Mouse (Mus musculus) stomach, postnatal 0 days (tissue): ENCODE measurements around the gene Zbtb16.

Experiments used
- CTCF ChIP-seq: IDR thresholded peaks from 2 replicates; pipeline ENCODE4 v1.5.1; 2016; ENCODE audit warnings: antibody characterized with exemption, low read depth, mild to moderate bottlenecking, moderate library complexity
- EP300 ChIP-seq: optimal IDR thresholded peaks from 2 replicates; pipeline ENCODE3; 2016; ENCODE audit warnings: antibody characterized with exemption

DNA sequence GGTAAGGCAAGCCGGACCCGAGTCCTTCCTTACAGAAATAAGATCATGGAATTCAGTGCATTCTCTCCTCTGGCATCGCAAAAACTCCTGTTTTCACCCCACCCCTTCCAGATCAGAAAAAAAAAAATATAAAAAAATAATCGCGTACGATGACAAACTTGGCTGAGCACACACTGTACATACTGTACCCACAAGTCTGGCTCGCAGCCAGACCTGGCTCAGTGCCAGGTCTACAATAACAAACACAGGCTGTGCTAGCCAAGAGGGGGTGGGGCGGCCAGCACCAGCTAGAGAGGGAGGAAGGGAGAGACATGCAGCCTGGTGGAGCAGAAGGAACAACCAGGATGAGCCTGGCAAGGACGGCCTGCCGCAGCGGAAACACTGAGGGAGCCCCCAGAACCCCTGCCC is 95.9 kb downstream of the Zbtb16 start:
- TF ChIP-seq CTCF (no peak), EP300 (peak; percentile 99)
